Mouse (Mus musculus): ENCODE results near the gene Iffo1. TPM values are rescaled to one million over a fixed set of nuclear protein-coding genes. Genes with fewer than 3 reads are reported as not detected.

Iffo1 gene
- polyA plus RNA-seq, 1 experiment = 90.4 TPM

DNA sequence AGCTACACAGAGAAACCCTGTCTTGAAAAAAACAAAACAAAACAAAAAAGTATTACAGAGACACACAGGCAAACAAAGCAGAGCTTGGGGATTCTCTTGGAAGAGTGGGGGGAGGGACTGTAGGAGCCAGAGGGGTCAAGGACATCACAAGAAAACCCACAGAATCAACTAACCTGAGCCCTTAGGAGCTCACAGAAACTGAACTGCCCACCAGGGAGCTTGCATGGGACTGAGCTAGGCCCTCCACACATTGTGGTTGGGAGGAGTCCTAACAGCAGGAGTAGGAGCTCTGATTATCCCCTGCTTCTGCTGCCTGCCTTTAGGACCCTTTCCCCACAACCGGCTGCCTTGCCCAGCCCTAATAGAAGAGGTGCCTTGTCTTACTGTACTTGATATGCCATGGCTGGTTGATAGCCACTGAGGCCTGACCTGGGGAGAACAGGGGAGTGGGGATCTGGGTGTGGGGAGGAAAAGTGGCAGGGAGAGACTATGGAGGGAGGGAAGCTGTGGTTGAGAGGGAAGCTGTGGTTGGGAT is 50.6 kb downstream of the Iffo1 start:
- H3K27ac ChIP-seq (ENCODE audit: control insufficient read depth, insufficient read depth, low read length) = no peak overlapping the region
- WGBS = 92% methylated on average over 1 of the region's 1 CpGs
- 0 out of 2 replicates have a peak, but pooled peaks cover 4% of the 10 kb centered on the region for H3K36me3 ChIP-seq (ENCODE audit: control insufficient read depth, insufficient read depth, low read length)
- no peak overlapping the region for H3K4me3 ChIP-seq (ENCODE audit: control insufficient read depth, insufficient read depth, low read length)
- no peak for DNase-seq
- no peak for TF ChIP-seq CTCF (IDR thresholded peaks at IDR 0.05; ENCODE audit: borderline replicate concordance, control insufficient read depth, extremely low read depth, insufficient read depth, low read length, poor library complexity)
- TF ChIP-seq POLR2A (IDR thresholded peaks at IDR 0.05; ENCODE audit: control insufficient read depth, extremely low read depth, insufficient read depth, low read length, poor library complexity) = no peak
- H3K4me1 ChIP-seq (replicated peaks; ENCODE audit: control insufficient read depth, insufficient read depth, low read length) = peaks cover 2% of the 10 kb centered on the region
- H3K27me3 ChIP-seq (ENCODE audit: control insufficient read depth, insufficient read depth, low read length) = no peaks in the 10 kb centered on the region

DNA sequence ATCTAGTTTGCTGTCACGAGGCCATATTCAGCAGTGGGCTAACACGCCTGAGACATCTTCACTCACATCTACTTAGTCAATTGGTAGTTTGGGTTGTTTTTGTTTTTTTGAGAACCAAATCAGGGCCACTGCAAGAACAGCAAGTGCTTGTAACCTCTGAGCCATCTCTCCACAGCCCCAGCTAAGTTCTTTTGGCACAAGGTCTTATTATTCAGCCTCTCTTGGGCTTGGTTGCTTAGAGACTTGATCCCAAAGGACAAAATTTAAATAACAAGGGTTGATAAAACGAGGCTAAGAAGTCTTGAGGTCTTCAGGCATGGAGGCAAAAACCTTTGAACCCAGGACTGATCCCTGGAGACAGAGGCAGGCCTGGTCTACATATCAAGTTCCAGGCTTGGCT is 51.3 kb downstream of the Iffo1 start:
- no peak overlapping the region for H3K4me3 ChIP-seq (ENCODE audit: control insufficient read depth, insufficient read depth, low read length)
- no peak for TF ChIP-seq POLR2A (IDR thresholded peaks at IDR 0.05; ENCODE audit: control insufficient read depth, extremely low read depth, insufficient read depth, low read length, poor library complexity)
- no peak for TF ChIP-seq CTCF (IDR thresholded peaks at IDR 0.05; ENCODE audit: borderline replicate concordance, control insufficient read depth, extremely low read depth, insufficient read depth, low read length, poor library complexity)
- no peak overlapping the region for H3K27ac ChIP-seq (ENCODE audit: control insufficient read depth, insufficient read depth, low read length)
- WGBS = 93% methylated on average over 3 of the region's 3 CpGs
- no peaks in the 10 kb centered on the region for H3K27me3 ChIP-seq (ENCODE audit: control insufficient read depth, insufficient read depth, low read length)
- no peak for DNase-seq
- peaks cover 2% of the 10 kb centered on the region for H3K4me1 ChIP-seq (replicated peaks; ENCODE audit: control insufficient read depth, insufficient read depth, low read length)
- H3K36me3 ChIP-seq (ENCODE audit: control insufficient read depth, insufficient read depth, low read length) = 0 out of 2 replicates have a peak, but pooled peaks cover 4% of the 10 kb centered on the region

DNA sequence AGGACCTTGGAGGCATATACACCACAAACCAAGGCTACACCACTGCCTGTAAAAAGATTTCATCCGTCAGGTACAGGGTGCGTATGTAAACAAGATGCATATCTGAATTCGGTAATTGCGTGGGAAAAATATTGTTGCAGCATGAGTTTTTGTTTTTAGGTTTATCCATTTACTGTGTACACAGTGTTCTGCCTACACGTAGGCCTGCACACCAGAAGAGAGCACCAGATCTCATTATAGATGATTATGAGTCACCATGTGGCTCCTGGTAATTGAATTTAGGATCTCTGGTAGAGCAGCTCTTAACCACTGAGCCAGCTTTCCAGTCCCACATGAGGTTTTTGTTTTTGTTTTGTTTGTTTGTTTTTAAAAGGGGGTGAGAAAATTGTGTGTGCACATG is 52.1 kb downstream of the Iffo1 start:
- Histone ChIP-seq H3K27ac (ENCODE audit: control insufficient read depth, insufficient read depth, low read length) (no peak overlapping the region), H3K4me3 (ENCODE audit: control insufficient read depth, insufficient read depth, low read length) (no peak overlapping the region), H3K36me3 (ENCODE audit: control insufficient read depth, insufficient read depth, low read length) (0 out of 2 replicates have a peak, but pooled peaks cover 4% of the 10 kb centered on the region), H3K4me1 (replicated peaks; ENCODE audit: control insufficient read depth, insufficient read depth, low read length) (peaks cover 2% of the 10 kb centered on the region), H3K27me3 (ENCODE audit: control insufficient read depth, insufficient read depth, low read length) (no peaks in the 10 kb centered on the region)
- WGBS = 96% methylated on average over 5 of the region's 5 CpGs
- no peak for DNase-seq
- TF ChIP-seq POLR2A (IDR thresholded peaks at IDR 0.05; ENCODE audit: control insufficient read depth, extremely low read depth, insufficient read depth, low read length, poor library complexity) (no peak), CTCF (IDR thresholded peaks at IDR 0.05; ENCODE audit: borderline replicate concordance, control insufficient read depth, extremely low read depth, insufficient read depth, low read length, poor library complexity) (no peak)

- Histone ChIP-seq H3K27ac (ENCODE audit: control insufficient read depth, insufficient read depth, low read length) (no peak overlapping the region), H3K4me3 (ENCODE audit: control insufficient read depth, insufficient read depth, low read length) (no peak overlapping the region), H3K36me3 (ENCODE audit: control insufficient read depth, insufficient read depth, low read length) (no peaks in the 10 kb centered on the region), H3K4me1 (replicated peaks; ENCODE audit: control insufficient read depth, insufficient read depth, low read length) (no peaks in the 10 kb centered on the region), H3K27me3 (ENCODE audit: control insufficient read depth, insufficient read depth, low read length) (no peaks in the 10 kb centered on the region)
- 97% methylated on average over 1 of the region's 1 CpGs for WGBS
- DNase-seq = no peak
- no peak for TF ChIP-seq POLR2A (IDR thresholded peaks at IDR 0.05; ENCODE audit: control insufficient read depth, extremely low read depth, insufficient read depth, low read length, poor library complexity)
- no peak for TF ChIP-seq CTCF (IDR thresholded peaks at IDR 0.05; ENCODE audit: borderline replicate concordance, control insufficient read depth, extremely low read depth, insufficient read depth, low read length, poor library complexity)
Measured at GRCm38 (mm10) chr6:125210436-125210835, 65.4 kb downstream of the Iffo1 start.

Other genes with a start within 250 kb of the Iffo1 start
- gene Lag3, start 233.5 kb upstream of the Iffo1 start, polyA plus RNA-seq (2012; rRNA removed) = 27.7 and 30.1 TPM in 2 replicates
- gene Ptms, start 225.1 kb upstream of the Iffo1 start, polyA plus RNA-seq (2012; rRNA removed) = 1,595 and 1,797 TPM in 2 replicates
- 404 and 428 TPM in 2 replicates for gene Mlf2, start 213.9 kb upstream of the Iffo1 start, polyA plus RNA-seq (2012; rRNA removed)
- gene Cops7a, start 179.7 kb upstream of the Iffo1 start, polyA plus RNA-seq (2012; rRNA removed) = 168 and 199 TPM in 2 replicates
- 5.1 and 5.5 TPM in 2 replicates for gene Pianp, start 148.5 kb upstream of the Iffo1 start, polyA plus RNA-seq (2012; rRNA removed)
- gene Zfp384, start 136.1 kb upstream of the Iffo1 start, polyA plus RNA-seq (2012; rRNA removed) = 117 and 126 TPM in 2 replicates
- gene Ing4, start 105.5 kb upstream of the Iffo1 start, polyA plus RNA-seq (2012; rRNA removed) = 96.8 and 99.4 TPM in 2 replicates
- gene Acrbp, start 95.6 kb upstream of the Iffo1 start, polyA plus RNA-seq (2012; rRNA removed) = 70.8 and 89.5 TPM in 2 replicates
- gene Lpar5, start 77.3 kb upstream of the Iffo1 start, polyA plus RNA-seq (2012; rRNA removed) = 35.7 and 40.0 TPM in 2 replicates
- 127 and 211 TPM in 2 replicates for gene Chd4, start 49.3 kb upstream of the Iffo1 start, polyA plus RNA-seq (2012; rRNA removed)
- gene Nop2, start 13.3 kb upstream of the Iffo1 start, polyA plus RNA-seq (2012; rRNA removed) = 26.4 and 28.6 TPM in 2 replicates
- 3,688 and 4,326 TPM in 2 replicates for gene Gapdh, start 21.2 kb downstream of the Iffo1 start, polyA plus RNA-seq (2012; rRNA removed)
- gene Ncapd2, start 46.5 kb downstream of the Iffo1 start, polyA plus RNA-seq (2012; rRNA removed) = 430 and 598 TPM in 2 replicates
- gene Mrpl51, start 46.6 kb downstream of the Iffo1 start, polyA plus RNA-seq (2012; rRNA removed) = 68.1 and 70.7 TPM in 2 replicates
- 372 and 423 TPM in 2 replicates for gene Vamp1, start 70.3 kb downstream of the Iffo1 start, polyA plus RNA-seq (2012; rRNA removed)
- 64.2 and 67.6 TPM in 2 replicates for gene Tapbpl, start 86.6 kb downstream of the Iffo1 start, polyA plus RNA-seq (2012; rRNA removed)
- gene Cd27, start 91.8 kb downstream of the Iffo1 start, polyA plus RNA-seq (2012; rRNA removed) = 1,056 and 1,075 TPM in 2 replicates
- 0.15 and 0.84 TPM in 2 replicates for gene Tuba3a, start 140.8 kb downstream of the Iffo1 start, polyA plus RNA-seq (2012; rRNA removed)
- 29.3 and 30.6 TPM in 2 replicates for gene Ltbr, start 168.6 kb downstream of the Iffo1 start, polyA plus RNA-seq (2012; rRNA removed)
- gene Scnn1a, start 175.4 kb downstream of the Iffo1 start, polyA plus RNA-seq (2012; rRNA removed) = 32.8 and 35.8 TPM in 2 replicates
- gene Tnfrsf1a, start 204.1 kb downstream of the Iffo1 start, polyA plus RNA-seq (2012; rRNA removed) = 140 and 149 TPM in 2 replicates
- 2.4 and 2.5 TPM in 2 replicates for gene Plekhg6, start 235.6 kb downstream of the Iffo1 start, polyA plus RNA-seq (2012; rRNA removed)

Measured in thymus, adult 2 months (tissue).